Mouse (Mus musculus): ENCODE data around the gene Ceacam1.

DNA sequence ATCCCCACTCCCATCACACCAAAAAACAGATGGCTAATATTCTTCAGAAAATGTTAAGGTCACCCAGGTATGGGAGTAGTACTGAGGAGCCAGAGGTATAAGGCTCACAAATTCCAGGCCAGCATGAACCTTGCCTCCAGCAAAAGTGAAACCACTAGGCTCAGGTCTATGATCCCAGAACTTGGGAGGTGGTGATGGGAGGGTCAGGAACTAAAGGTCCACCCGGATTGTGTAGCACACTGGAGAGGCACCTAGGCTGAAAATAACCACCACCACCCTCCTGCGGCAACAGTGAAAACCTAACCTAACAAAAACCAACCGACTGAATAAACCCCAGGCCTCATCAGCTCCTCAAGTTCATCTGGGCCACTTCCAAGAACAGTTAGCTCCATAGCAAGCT is 49.1 kb downstream of the Ceacam1 start:
- TF ChIP-seq POLR2A (IDR thresholded peaks at IDR 0.05; ENCODE audit: borderline replicate concordance, insufficient read depth, low read length) (no peak), CTCF (IDR thresholded peaks at IDR 0.05; ENCODE audit: borderline replicate concordance, insufficient read depth, low read depth, low read length) (no peak)
